Mouse (Mus musculus) heart, postnatal 0 days (tissue): Measurements from ENCODE around the gene Bcap29.

Source experiments
- CTCF ChIP-seq: IDR thresholded peaks from 2 replicates; pipeline ENCODE4 v1.5.1; 2016; ENCODE audit warnings: antibody characterized with exemption, control low read depth, low read depth
- EP300 ChIP-seq: IDR thresholded peaks from 2 replicates; pipeline ENCODE4 v1.6.1; 2016; ENCODE audit warnings: antibody characterized with exemption, low read depth

DNA sequence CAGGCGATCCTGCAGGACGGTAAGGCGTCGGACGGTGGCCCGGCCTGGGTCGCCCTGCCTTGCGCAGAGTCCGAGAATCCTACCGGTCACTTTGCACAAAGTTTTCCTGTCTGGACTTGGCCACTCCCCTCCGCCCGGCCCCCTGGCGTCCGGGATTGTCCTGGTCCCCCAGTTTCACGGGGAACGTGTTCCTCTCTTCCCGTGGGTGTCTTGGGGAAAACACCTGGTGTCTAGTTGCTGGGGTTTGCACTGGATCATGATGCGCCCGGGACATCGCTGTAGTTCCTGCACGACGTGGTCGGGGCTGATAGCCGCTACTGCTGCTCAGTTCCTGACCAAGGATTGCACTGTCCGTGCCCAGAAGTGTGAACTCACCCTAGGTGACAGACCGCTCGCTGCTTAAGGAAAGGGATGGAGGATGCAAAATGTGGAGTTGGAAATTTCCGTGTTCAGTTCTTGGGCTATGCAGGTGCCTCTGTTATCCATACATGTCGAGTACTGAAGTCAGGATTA, 20.6 kb upstream of the Bcap29 start:
- peak; percentile 43 for TF ChIP-seq CTCF
- no peak for TF ChIP-seq EP300
